Mouse (Mus musculus): ENCODE results near the gene Slk.
A peak's percentile ranks its signal among the peaks of the same experiment; 100 is the strongest.

Slk gene

DNA sequence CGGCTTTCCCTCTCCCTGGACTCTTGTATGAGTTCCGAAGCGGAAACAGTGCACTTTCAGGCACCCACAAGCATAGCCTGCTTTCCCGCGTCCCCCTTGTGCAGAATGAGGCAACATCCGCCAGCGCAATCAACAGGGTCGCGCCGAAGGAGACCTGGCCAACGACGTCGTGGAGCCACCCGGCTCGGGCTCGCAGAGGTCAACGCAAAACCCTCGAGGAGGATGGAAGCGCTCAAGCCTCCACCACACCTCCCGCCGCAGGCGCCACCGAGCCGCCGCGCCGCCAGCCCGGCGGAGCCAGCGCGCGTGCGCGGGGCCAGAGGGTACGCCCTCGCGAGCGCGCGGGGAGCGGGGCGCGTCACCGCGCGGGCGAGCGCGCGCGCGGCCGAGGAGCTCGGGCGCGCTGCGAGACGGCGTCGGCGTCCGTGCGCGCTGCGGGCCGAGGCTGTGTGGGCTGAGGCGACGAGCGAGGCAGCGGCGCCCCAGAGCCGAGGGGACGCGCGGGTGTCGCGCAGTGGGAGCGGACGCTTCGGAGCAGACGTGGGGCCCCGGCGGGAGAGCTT is at the start of gene Slk:
Slk (plus strand) TSS at position 454 of the 563 bp plus-strand sequence.
- peak; percentile 83 for DNase-seq (ENCODE audit: low spot score)

DNA sequence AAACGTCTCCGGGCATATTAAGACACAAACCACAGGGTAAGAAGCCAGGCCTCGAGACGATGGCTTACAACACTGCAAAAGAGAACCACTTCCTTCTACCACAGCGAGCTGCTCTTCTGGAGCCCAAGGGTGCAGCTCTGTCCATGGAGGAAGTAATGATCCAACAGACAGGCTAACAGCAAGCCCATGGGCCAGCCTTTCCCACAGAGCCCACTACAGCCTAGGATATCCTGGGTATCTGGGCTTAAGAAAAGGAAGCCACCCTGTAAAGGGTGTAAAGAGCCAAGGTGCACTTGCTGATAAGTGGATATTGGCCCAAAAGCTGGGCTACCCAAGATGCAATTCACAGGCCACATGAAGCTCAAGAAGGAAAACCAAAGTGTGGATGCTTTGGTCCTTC is 48.2 kb upstream of the Slk start:
- peak; percentile 36 for DNase-seq (ENCODE audit: low spot score)

DNA sequence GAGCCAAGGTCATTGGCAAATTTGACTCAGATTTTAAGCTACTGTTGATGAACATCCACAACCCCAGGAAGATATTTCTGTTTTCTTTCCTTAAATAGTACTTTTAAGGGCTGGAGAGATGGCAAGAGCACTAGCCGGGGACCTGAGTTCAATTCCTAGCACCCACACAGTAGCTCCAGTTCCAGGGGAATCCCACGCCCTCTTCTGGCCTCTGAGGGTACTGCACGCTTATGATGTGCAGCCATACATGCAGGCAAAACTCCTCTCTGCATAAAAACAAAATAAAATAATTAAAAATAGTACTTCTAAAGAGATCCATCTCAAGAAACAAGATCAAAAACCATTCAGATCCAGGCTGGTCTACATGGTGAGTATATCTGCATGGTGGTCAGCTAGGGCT is 47.0 kb upstream of the Slk start:
- peak; percentile 42 for DNase-seq (ENCODE audit: low spot score)

DNA sequence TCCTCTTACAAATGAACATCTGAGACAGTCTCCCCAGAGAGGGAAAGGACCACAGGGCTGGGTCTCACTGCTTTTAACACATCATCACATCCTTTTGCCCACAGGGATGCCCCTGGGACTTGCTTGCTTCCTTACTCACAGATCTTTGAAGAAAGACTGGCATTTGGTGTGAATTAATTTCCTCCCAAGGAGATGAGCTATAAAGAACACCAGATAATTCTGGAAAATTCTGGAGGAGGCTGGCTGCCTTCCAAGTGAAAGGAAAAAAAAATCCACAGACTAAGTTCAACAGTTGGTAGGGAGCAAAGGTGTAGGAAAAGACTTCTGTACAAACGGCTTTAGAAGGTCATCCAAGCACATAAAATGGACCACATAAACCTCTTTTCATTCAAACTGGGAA is 45.3 kb upstream of the Slk start:
- no peak for DNase-seq (ENCODE audit: low spot score)

DNA sequence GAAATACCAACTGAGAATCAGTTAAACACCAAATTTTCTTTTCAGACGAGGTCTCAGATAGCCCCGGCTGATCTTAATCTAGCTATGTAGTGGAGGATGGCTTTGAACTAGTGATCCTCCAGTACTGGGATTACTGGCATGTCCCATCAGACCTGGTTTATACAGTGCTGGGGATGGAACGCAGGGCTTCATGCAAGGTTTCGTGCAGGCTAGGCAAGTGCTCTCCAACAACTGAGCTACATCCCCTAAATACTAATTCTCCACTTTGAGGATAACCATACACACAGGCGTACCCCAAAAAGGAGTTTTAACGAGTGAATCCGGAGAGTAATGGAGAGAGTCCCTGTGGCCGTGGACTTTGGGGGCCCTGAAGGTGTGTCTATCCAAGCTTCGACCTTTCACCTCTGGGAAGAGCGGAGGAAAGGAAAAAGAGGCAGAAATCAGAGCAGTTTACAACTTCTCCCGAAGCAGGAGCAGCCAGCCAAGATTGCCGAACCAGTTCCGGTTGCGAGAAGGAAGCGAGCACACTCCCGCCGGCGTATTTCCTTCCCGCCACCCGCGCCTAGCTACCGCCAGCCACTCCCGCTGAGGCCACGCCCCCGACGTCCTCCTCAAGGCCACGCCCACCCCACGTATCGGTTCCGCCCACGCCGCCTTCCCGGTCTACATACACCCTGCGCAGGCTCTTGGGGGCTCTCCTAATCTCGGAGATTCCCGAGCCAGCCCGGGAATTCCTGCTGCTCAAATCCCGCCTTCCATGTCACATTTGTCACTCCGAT is 42.8 kb upstream of the Slk start:
- DNase-seq (ENCODE audit: low spot score), result peak; percentile 90

DNA sequence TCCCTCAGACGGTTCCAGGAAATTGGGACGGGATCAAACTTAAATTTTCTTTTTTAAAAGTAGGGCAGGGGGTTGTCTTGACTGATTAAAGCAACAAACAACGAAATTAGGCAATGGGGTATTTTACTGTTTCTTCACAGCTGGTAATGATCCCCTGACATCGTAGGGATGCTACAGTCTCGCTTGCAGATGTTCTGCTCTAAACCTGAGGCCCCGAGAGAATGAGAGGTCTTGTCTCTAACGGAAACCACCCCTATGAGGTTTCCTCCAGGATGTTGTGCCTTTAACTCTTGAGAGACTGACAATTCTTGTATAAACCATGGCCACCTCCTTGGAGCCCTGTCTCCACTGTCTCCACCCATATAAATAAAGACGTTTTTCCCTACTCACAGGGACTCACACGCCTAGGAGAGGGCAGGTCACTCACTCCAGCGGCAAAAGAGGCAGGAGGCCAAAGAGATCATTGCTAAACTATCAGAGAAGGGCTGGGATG is 42.1 kb upstream of the Slk start, which contains the start of gene Stn1:
Stn1 (minus strand) TSS at position 208 of the 493 bp plus-strand sequence.
- peak; percentile 56 for DNase-seq (ENCODE audit: low spot score)

DNA sequence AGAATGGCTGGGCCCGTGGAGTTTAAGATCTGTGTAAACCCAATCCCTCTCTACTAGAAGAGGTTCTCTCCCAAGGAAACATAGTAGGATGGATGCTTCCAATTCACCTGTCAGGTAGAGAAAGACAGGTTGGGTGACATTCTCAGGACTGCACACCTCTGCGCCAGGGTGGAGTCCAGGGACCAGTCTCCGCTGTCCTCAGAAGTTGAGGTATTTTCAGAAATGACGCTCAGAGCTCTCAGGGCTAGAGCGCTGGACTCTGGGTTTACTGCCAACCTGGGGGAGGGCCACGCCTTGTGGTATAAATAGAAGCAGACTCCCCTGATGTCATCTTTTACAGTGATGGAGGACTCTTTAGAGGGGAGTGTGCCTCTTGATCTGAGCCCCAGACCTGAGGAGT is 41.6 kb upstream of the Slk start:
- no peak for DNase-seq (ENCODE audit: low spot score)

DNA sequence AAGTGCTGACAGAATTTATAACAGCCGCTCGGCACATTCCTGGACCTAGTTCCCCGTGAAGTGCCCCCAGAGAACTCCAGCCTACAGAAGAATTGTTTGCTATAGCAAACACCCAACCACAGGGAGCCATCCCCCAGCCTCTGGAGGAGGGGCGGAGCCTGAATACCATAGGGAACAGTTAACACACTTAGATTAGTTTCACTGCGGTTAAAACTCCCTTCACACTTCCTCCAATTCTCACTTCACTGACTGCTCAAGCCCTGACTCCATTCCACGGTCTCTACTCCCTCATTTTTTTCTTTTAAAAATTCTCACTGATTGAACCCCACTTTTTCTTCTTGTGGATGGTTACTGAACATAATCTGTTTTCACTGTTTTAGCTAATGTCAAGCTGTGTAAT is 40.7 kb upstream of the Slk start:
- DNase-seq (ENCODE audit: low spot score), result no peak

DNA sequence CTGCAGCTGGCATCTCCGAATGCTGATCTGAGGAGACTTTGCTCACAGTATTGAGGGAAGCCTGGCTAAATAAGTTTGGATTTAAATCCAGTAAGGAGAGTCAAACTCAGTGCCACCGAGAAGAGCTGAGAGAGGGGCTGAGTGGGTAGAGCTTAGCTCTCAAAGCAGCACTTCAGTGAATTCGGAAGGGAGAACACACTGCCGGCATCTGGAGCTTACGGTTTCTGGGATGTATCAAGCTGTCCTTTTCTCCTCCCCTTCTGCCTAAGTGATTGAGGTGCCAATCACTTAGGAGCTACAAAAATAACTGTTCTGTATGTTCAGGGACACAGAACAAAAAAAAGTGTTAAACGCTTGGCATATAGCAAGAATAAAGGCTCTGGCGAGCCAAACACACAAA is 37.0 kb upstream of the Slk start:
- no peak for DNase-seq (ENCODE audit: low spot score)

DNA sequence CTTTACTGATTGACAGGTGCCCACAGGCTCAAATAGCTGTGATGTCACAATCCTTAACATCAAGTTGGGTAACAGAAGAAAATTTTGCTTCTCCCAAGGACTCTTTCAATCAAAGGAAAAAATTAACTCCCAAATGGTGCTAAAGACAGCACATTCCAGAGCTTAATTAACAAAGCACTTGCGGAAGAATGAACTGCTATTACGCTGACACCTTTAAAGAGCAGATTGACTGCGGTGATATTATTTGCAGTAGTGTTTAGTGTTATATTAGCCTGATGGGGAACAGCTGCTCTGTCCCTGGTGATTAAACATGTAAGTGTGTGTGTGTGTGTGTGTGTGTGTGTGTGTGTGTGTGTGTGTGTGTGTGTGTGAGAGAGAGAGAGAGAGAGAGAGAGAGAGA is 34.4 kb upstream of the Slk start:
- DNase-seq (ENCODE audit: low spot score), result no peak

DNA sequence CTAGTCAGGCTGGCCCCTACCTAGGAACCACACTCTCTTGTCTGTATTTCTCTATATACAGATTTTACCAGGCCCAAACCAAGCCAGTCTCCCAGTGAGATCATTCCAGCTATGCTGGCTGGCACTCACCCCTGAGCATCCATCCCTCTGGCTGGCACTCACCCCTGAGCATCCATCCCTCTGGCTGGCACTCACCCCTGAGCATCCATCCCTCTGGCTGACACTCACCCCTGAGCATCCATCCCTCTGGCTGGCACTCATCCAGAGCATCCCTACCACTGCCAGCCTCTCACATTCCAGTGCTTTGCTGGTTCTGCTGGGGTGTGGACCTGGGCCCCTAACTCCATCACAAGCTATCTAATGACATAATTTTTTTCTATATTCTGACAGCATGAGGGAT is 34.0 kb upstream of the Slk start:
- no peak for DNase-seq (ENCODE audit: low spot score)

DNA sequence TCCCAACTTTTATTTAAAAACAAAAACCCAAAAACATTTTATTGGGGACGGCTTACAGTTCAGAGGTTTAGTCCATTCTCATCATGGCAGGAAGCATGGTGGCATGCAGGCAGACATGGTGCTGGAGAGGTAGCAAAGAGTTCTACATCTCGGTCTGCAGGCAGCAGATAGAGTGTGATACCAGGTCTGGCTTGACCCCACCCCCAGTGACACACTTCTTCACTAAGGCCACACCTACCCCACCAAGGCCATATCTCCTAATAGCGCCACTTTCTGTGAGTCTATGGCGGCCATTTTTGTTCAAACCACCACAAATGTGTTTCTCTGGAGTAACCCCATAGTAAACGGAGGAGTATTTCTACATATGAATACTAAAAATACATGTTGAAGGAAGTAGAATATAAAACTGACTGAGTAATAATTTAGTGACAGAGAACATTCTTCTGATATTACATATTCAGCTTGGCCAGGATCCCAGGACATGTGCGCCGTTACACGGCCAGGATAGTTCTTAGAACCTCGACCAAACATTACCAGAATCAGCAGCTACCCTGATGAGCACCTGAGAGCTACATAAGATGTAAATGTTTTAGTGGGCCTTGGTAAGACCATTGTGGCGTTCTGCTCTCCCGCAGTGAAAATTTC is 30.9 kb upstream of the Slk start:
- no peak for DNase-seq (ENCODE audit: low spot score)

DNA sequence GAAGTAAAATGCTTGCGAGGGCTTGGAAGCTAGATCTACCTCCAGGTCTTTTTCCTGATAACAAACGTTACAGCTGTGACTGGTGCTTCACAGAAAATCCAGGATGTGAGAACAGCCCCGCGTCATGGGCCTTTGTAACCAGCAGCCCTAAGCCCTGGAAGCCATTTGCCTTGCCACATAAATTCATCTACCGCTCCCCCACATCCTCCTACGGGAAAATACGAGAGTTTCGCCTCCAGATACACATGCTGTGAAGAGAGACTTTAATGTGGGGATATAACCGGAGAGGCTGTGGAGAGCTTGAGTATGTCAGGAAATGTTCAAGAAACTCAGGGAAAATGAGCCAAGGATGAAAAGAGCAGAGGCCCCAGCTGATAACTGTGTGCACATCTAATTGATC is 30.3 kb upstream of the Slk start:
- no peak for DNase-seq (ENCODE audit: low spot score)

DNA sequence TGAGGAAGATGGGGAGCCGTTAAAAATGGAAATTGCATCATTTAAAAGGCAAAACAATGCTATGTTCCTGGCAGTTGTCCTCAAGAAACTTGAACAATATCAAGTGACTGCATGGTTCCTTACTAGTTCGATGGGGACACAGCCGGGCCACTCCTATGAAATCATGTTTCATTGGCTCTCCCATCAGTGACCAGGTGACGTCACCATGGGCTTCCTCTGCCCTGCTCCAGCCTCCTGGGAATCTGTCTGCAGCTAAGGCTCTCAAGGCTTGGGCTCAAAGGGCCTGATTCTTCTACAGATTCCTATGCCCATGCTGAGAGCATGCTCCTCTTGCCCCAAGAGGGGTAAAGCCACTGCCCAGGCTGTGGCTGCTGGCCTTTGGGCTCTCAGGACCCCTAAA is 29.9 kb upstream of the Slk start:
- no peak for DNase-seq (ENCODE audit: low spot score)

DNA sequence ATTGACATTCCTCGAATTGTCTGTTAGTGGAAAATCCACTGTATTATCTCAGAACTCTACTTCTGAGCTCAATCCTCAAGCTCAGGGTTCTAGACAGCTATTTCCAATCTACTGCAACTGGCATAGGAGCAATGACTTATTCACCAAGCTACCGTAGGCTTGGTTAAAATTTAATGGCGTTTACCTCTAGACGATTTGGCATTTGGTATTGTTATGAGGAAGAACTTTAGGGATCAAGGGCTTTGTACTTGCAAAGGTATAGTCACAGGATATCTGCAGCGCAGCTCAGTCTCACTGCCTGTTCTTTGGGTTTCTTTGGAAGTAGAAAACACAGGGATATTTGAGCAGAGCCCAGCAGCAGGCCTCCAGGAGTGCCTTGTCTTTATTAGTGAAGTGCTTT is 20.3 kb upstream of the Slk start:
- no peak for DNase-seq (ENCODE audit: low spot score)

DNA sequence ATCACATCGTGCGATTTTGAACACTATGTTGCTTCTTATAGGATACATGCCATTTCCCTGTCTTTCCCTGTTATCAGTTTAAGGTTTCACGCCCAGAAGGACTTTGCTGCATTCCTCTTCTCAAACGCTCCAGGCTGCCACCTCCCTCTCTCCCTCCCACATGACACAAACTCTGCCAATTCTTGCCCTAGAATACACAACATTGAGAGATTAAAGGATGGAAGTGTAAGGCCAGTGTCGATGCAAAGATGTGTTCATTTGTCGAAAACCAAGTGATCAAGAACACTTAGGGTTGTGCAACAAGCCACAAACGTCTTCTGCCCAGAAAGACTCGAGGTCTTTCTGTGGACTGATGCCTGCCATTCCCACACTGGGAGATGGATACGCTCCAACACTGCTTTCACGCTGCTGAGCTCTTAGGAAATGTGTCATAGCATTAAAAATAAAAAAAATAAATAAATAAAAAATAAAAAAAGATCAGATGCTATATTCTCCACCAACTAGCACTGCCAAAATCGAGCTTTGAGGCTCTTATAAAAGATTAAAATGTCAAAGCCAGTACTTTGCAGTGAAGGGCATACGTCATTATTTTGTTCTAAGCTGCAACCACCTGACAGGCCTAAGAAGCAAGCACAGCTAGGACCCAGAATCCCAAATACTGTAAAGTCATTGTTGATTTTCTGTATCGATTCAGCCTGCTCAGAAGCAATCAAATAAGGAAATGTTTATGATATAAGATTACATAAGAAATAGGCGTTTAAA is 19.5 kb upstream of the Slk start:
- no peak for DNase-seq (ENCODE audit: low spot score)

DNA sequence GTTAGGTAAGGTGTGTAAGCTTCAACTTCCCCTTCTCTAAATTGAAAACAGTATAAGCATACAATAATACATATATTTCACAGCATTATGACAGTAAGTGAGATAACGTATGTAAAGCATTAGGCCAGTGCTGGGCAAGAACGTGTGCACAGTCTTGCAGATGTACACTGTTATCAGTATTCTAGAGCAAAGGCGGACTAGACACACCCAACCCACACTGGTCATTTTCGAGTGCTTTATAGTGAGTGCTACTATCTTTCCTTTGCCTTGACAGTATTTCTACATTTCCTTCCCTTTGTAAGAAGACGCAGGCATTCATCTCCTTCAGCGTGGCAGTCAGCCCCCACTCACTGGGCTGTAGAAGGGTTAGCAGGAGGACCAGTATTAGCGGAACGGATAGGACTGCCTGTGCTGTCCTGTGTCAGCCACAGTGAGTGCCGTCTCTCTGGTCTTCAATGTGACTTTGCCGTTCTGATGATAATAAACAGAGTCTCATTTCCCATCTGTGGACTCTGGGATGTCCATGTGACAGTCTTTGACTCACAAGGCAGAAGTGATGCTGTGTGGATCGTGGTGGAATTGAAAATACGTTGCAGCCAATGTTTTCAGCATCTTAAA is 18.8 kb upstream of the Slk start:
- DNase-seq (ENCODE audit: low spot score), result no peak

DNA sequence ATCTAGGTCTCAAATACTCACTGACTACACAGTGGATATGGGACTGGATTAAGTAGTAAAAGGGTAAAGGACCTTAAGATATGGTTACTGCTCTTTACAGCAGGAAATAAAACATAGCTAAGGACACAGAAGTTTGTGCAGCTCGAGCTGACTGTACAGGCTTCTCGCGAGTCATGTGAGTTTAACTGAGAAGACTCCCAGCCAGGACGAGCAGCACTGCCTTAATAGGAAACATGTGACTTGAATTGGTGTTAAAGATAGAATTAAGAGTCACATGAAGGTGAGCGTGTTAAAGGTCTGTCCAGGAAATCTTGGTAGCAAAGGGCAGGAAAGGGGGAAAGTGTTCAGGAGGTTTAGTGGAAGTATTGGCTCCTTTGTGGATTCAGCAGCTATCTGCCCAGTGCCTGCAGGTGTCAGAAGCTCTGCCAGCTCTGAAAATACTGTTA is 17.5 kb upstream of the Slk start:
- DNase-seq (ENCODE audit: low spot score), result no peak

DNA sequence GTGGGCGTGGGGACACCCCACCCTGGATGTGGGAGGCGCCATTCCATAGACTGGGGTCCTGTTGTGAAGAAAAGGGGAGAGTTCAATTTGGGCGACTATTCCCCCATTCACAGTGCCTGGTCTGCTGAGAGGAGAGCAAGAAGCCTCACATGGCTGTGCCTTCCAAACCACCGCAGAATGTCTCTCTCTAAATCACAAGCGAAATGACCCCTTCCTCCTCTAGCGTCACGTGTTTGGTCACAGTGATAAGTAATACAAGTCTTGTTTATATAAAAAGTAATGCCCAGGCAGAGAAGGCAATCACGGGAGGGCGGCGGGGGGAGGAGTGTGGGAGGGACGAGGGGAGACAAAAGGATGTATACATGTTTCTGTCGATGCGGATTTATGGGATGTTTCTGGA is 15.8 kb upstream of the Slk start:
- no peak for DNase-seq (ENCODE audit: low spot score)

DNA sequence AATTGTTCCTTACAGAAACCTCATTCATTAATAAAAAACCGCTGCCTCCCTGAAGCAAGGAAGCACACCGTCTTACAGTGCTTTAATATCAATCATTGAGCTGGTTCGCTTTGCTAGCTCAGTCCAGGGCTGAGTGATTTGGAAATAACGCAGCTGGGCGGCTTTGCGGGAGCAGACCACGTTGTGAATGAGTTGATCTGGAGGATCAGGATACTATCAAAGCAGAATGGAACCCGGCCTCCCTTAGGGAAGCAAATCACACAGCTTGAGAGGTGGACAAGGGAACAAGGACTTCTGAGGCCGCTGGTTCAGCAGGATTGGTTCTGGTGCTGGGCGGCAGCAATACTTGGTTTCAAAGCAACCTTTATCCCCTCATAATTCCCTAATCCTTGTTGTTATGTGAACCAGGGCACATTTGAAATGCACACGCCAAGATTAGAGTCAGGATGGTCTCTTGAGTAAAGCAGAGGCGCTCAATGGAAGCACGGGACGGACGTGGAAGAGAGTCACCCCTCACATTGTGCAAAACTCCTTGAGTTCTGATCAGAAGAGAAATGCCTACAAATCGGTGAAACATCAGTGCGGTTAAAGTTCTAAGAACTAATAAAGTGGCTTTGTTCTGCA is 14.3 kb upstream of the Slk start:
- DNase-seq (ENCODE audit: low spot score), result no peak

DNA sequence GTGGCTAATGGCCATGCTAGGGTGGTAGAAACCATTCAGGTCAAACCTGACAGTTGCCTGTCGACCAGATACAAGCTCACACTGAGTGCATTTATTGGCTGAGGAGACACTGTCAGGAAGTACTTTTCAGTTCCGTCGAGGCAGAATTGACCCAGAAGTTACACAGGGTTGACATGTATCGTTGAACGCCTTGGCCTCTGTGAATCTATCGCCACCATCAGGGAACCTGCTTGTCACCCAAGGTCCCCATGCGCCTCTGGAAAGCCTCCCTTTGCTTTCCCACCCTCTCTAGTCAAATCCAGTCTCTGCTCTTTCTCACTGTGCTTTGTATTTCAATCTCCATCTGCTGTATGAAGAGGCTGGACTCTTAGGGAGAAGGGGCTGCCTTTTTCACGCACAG is 13.5 kb upstream of the Slk start:
- no peak for DNase-seq (ENCODE audit: low spot score)

DNA sequence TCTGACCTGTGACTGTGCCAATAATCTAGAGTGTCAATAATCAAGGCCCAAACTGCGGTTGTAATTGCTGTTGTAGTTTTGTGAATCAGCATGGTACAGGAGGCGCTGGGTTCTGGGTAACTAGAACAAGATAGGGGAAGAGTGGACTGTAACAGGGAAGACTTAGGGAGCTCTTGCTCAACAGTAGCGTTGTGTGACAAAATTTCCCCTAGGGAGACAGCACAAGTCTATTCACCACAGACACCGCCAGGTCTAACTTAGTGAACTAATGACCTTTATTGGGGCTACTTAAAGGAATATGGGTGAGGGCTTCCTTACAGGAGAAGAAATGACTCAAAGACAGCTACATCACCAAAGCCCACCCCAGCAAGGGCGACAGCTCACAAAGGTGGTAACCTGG is 9.4 kb upstream of the Slk start:
- DNase-seq (ENCODE audit: low spot score), result no peak
